Mouse (Mus musculus) right cerebral cortex, adult 18-20 months (tissue): ENCODE results near the gene Crlf1.

Source experiments
- DNase-seq: peaks from one replicate; pipeline ENCODE4 v3.0.0; 2022; ENCODE audit warnings: mixed read lengths

Gene Crlf1

DNA sequence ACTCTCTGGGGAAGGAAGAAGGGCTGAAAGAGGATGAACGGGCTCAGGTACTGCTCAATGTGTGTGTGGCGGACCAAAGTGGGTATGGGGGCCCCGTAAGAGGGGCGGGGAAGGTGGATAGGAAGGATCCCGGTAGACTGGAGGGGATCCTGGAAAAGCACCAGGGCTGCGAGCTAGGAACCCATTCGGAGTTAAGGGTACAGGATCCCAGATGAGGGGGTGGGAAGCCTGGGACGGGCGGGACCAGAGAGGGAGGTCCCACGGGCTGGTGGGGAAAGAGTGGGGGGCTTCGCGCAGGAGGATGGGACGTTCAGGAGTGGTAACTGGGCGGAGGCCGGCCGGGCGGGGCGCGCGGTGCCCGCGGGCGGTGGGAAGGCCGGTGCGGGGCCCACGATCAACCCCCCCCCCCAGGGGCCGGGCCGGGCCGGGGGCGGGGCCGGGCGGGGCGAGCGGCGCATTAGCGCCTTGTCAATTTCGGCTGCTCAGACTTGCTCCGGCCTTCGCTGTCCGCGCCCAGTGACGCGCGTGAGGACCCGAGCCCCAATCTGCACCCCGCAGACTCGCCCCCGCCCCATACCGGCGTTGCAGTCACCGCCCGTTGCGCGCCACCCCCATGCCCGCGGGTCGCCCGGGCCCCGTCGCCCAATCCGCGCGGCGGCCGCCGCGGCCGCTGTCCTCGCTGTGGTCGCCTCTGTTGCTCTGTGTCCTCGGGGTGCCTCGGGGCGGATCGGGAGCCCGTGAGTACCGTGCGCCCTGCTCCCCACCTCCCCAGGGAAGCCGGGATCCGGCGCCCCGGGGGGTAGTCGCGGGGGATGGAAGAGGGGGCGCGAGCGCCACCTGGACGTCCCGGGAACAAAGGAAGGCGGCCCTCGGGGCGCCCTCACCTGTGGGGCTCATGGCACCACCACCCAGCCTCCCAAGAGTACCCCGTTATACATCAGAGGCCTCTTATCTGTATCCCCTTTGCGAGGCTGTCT lies at the start of gene Crlf1:
Gene Crlf1, plus strand, starts transcription at position 495 of the 977 bp plus-strand sequence.
- no peak for DNase-seq

DNA sequence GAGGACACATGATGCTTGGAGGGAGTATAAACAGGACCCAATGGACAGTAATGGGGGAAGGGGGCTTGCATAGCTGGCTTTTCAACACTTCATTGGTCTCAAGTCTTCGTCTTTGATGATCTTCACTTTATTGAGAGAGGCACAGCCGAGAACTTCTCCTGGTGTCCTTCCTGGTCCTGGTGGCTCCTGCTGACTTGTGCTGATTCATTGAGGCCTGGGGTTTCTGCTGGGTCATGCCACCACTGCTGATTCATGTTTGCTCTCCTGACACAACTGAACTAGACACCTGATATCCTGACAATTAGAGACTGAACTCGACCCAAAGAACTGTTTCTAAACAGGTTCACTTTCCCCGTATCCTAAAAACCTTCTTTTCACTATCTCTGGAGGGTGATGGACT lies 49.6 kb upstream of the Crlf1 start:
- no peak for DNase-seq

DNA sequence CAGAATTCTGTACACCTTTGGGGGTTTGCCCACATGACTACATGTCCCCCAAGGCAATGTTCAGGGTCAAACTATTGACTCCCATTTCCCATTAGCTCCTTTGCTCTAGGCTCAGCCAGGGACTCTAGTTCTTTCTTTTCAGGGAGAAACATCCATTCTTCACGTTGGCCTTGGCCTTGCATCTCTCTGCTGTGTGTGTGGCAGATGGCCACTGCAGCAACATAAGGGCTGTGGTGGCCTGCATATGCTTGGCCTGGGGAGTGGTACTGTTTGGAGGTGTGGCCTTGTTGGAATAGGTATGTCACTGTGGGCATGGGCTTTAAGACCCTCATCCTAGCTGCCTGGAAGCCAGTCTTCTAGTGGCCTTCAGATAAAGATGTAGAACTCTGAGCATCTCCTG lies 47.0 kb upstream of the Crlf1 start:
- DNase-seq = no peak

DNA sequence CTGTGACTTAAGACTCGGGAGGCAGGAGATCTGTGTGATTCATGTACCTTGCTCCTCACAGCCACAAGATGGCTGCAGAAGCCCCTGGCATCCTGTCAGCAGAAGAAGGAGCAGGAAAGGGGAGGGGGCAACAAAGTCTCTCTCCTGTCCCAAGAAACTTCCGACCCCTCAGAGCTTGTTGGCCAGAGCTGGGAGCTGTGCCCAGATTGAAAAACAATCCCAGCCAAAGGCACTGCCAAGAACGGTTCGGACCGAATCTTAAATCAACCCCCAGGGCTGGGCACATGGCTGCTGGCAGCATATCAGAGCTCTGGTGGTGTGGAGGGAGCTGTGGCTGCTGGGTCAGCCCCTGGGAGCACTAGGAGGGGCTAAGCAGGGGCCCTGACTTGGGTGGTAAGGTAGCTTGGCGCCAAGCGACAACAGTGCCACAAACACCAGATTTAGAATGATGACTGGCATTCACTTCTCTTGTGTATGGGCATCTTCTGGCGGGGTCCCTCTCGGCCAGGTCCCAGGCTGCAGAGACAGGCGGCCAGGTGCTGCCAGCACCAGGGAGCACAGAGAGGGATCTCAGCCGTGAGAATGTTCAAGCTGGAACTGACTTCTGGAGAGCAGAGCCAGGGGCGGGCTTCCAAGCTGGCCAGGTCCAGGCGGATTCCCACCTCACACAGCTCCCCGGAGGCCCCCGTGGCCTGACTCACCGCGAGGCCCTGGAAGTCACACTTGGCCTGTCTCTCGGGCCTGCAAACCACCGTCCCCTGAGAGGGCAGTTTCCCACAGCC lies 45.1 kb upstream of the Crlf1 start:
- peak; percentile 51 for DNase-seq

GRCm38 (mm10) chr8:70452196-70452966 lies 40.6 kb upstream of the Crlf1 start:
- peak; percentile 71 for DNase-seq

- peak; percentile 74 for DNase-seq
Observed at GRCm38 (mm10) chr8:70453852-70454251, 39.1 kb upstream of the Crlf1 start.

DNA sequence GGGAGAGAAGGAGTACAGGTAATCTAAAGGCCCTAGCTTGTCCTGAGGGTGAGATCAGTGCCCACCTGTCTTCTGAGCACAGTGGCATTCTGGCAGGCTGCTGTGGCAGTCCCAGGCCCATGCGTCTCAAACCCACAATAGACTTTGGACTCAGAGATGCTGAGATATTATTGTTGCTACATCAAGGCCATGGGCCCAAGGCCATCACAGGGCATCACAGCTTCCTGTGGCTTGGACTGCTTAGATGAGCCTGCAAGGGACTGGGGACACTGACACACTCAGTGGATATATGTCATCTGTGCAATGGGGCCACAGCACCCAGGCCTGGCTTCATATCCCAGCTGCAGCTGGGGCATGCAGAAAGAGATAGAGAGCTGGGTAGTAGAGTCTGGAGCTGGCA lies 36.0 kb upstream of the Crlf1 start:
- no peak for DNase-seq

GRCm38 (mm10) chr8:70457882-70458281 lies 35.1 kb upstream of the Crlf1 start:
- no peak for DNase-seq

- no peak for DNase-seq
Observed at GRCm38 (mm10) chr8:70458462-70458861, 34.5 kb upstream of the Crlf1 start.

GRCm38 (mm10) chr8:70459636-70460035 lies 33.3 kb upstream of the Crlf1 start:
- no peak for DNase-seq

DNA sequence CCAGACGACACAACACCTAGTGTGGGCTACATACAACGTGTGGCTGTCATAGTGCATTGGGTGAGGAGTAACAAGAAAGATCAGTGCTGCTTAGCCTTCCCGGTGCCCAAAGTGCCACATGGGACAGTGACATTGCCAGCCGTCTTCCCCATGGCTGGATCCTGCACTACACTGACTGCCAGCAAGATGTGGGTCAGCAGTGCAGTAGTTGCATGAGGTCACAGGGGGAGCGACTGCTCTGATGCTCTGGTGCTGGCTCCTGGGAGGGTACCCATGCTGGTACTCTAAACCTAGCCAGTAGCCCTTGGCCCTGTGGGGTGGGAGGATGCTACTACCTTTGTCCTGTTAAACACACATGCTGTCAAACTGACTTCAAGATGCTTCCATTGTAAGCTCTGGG lies 32.8 kb upstream of the Crlf1 start:
- no peak for DNase-seq

- DNase-seq = no peak
Observed at GRCm38 (mm10) chr8:70460606-70461005, 32.4 kb upstream of the Crlf1 start.

DNA sequence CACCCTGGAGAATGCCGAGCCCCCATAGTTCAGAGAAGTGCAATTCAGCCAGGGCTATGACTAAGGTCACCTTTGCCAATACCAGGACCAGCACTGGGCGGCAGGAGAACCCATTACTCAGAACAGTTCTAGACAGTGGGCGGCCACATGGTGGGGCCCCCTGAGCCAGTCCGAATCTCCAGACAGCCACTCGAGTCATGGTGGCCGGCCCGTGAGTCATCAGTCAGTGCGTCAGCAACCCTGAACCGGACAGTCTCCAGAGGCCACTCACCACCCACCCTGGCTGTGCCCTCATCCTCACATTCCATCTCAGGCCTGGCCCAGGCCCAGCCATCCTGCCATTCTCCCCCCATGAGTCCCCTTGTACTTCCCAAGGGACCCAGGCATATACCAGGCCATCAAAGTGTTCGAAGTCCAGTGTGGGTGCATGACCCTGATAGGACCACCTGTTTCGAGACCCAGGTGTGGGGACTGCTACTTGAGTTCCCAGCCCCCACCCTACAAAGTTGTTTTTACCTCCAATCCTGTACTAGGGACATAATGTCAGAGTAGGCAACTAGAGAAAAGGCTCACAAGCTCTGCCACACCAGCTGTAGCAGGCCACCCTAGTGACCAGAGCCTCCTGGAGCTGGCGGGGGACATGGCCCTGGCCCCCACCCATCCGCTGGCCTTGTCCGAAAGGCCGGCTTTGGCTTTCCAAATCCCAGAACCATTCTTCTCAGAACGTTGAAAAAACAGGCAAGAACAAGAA lies 31.0 kb upstream of the Crlf1 start:
- no peak for DNase-seq

- DNase-seq = no peak
Observed at GRCm38 (mm10) chr8:70462516-70462813, 30.5 kb upstream of the Crlf1 start.

DNA sequence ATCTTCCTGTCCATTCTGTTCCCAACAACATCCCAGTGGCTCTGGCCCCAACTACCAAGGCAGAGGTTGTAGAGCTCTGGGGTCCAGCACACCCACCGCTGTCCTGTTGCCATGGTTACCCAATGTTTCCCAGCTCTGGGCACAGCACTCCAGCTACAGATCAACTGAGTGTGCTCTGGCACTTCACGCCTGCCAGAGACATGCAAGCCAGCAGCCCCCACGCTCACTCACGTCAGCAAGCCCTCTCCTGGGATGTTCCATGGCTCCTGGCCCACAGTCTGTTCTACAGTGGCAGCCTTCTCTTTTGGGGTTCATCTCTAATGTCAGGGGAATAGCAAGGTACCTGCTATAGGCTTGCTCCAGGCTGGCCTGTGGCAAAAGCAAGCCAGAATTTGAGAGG lies 29.7 kb upstream of the Crlf1 start:
- DNase-seq = peak; percentile 90

GRCm38 (mm10) chr8:70464162-70464561 lies 28.8 kb upstream of the Crlf1 start:
- DNase-seq = no peak

DNA sequence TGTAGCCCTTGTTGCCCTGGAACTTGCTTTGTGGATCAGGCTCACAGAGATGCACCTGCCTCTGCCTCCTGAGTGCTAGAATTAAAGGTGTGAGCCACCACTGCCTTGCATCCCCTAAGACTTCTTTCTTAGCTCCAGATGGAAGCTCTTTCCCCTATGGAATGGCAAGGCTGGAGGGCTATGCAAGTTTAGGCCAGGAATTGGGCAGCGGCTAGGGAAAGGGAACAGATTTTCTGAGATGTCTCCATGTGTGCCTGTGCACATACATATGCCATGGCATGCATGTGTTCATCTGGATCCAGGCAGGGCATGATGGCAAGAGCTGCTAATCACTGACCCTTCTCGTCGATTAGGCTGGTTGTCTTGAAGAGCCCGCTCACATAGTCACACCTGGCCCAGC lies 27.3 kb upstream of the Crlf1 start:
- no peak for DNase-seq

DNA sequence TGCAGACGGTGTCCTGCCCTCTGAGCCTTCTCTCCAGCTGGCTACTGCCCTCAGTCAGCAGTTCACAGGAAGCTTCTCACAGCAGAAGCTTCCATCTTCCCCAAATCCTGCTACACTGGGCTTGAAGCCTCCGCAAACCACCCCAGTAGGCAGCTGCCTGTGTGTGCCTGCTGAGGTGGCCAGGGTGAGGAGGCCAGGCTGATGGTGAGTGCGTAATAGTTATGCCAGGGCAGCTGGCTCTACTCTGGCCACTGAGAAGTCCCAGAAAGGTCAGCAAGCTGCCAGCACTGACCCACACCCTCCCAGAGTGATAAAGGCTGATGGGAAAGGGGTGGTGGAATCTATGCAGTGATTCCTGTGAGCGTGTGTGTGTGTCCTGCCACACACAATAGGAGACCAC lies 26.7 kb upstream of the Crlf1 start:
- no peak for DNase-seq

- no peak for DNase-seq
Observed at GRCm38 (mm10) chr8:70466771-70467170, 26.2 kb upstream of the Crlf1 start.

DNA sequence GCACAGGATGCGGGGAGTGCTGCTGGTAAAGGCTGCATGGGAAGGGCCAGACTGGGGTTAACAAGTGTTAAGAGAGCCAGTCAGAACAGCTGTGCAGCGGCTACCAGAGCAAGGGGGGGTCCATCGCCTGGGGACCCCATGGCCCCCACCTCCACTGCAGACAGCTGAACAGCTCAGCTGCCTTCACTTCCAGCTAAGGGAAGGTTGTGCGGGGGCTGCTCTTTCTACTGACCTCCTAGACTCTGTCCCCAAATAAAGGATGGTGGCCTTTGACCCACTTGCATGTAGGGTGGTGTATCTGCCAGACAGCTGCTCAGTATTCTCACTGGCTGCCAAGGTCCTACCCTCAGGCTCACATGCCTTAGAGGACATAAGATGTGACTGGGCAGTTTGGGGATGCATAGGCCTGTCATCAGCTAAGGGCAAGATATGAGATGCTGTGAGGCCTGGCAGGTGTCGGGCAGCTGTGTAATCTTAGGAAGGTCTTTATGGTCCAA lies 25.7 kb upstream of the Crlf1 start:
- no peak for DNase-seq

DNA sequence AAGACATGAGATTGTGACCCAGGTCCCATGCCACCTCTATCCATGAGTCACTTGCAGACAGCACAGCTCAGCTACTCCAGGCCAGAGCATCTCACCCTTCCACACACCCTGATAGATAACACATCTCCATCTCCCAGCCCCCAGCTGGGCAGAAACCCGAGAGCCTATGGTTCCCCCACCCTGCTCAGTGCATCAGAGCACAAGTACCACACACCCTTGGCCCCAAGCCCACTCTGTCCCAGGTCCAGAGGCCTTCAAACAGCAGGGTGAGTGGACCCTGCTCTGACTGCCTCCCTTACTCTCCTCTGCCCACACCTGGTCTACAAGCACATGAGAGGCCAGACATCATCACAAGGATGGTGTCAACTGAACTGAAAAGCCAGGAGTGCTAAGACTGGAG lies 25.1 kb upstream of the Crlf1 start:
- DNase-seq = no peak

- no peak for DNase-seq
Observed at GRCm38 (mm10) chr8:70468733-70469132, 24.2 kb upstream of the Crlf1 start.
